Mouse (Mus musculus) CD4-positive helper T cell, adult 2 months (primary cell): Measurements from ENCODE around the gene Gpc1.
A peak's percentile ranks its signal among the peaks of the same experiment; 100 is the strongest.

Source experiments
- DNase-seq: peaks from one replicate; pipeline ENCODE4 v3.0.0-alpha.2; 2012; ENCODE audit warnings: low read depth, missing footprints, low spot score

Gpc1 gene

GRCm38 (mm10) chr1:92831188-92832001, at the start of gene Gpc1:
Gpc1 (plus strand) TSS chr1:92831645.
- peak; percentile 90 for DNase-seq

GRCm38 (mm10) chr1:92781862-92782261, 49.6 kb upstream of the Gpc1 start:
- no peak for DNase-seq

- DNase-seq = no peak
These were observed 48.9 kb upstream of the Gpc1 start for GRCm38 (mm10) chr1:92782587-92782986.

GRCm38 (mm10) chr1:92787221-92787620, 44.2 kb upstream of the Gpc1 start:
- DNase-seq = no peak

- no peak for DNase-seq
These were observed 43.4 kb upstream of the Gpc1 start for GRCm38 (mm10) chr1:92788049-92788448.

GRCm38 (mm10) chr1:92790628-92791027, 40.8 kb upstream of the Gpc1 start:
- DNase-seq = no peak

- no peak for DNase-seq
These were observed 40.2 kb upstream of the Gpc1 start for GRCm38 (mm10) chr1:92791070-92791831.

GRCm38 (mm10) chr1:92793781-92794180, 37.7 kb upstream of the Gpc1 start:
- no peak for DNase-seq

GRCm38 (mm10) chr1:92798425-92798824, 33.0 kb upstream of the Gpc1 start:
- DNase-seq = no peak

GRCm38 (mm10) chr1:92799653-92800052, 31.8 kb upstream of the Gpc1 start:
- DNase-seq = peak; percentile 9

GRCm38 (mm10) chr1:92802362-92802761, 29.1 kb upstream of the Gpc1 start:
- DNase-seq = no peak

- DNase-seq = no peak
These were observed 28.1 kb upstream of the Gpc1 start for GRCm38 (mm10) chr1:92803376-92803775.

GRCm38 (mm10) chr1:92805181-92805580, 26.3 kb upstream of the Gpc1 start:
- no peak for DNase-seq

- no peak for DNase-seq
These were observed 25.6 kb upstream of the Gpc1 start for GRCm38 (mm10) chr1:92805836-92806235.

GRCm38 (mm10) chr1:92806720-92807119, 24.7 kb upstream of the Gpc1 start:
- DNase-seq = peak; percentile 63

GRCm38 (mm10) chr1:92809621-92810020, 21.8 kb upstream of the Gpc1 start:
- DNase-seq = no peak

- no peak for DNase-seq
These were observed 17.1 kb upstream of the Gpc1 start for GRCm38 (mm10) chr1:92814319-92814718.

- no peak for DNase-seq
These were observed 16.3 kb upstream of the Gpc1 start for GRCm38 (mm10) chr1:92815100-92815499.

GRCm38 (mm10) chr1:92815756-92816294, 15.6 kb upstream of the Gpc1 start:
- no peak for DNase-seq

GRCm38 (mm10) chr1:92830626-92831187, 738 bp upstream of the Gpc1 start:
- no peak for DNase-seq

GRCm38 (mm10) chr1:92832011-92833010, 866 bp downstream of the Gpc1 start:
- peak; percentile 37 for DNase-seq
